Mouse (Mus musculus) megakaryocyte, embryonic 14.5 days (primary cell): ENCODE results near the gene Cep170.

Source experiments
- FLI1 ChIP-seq: IDR thresholded peaks from 2 replicates; pipeline ENCODE4 v1.6.1; 2012; ENCODE audit warnings: low read length, inconsistent platforms, mixed read lengths
- GATA1 ChIP-seq: IDR thresholded peaks from 3 replicates; pipeline ENCODE4 v1.6.1; 2012; ENCODE audit warnings: mixed read lengths, low read length, inconsistent platforms, borderline replicate concordance

DNA sequence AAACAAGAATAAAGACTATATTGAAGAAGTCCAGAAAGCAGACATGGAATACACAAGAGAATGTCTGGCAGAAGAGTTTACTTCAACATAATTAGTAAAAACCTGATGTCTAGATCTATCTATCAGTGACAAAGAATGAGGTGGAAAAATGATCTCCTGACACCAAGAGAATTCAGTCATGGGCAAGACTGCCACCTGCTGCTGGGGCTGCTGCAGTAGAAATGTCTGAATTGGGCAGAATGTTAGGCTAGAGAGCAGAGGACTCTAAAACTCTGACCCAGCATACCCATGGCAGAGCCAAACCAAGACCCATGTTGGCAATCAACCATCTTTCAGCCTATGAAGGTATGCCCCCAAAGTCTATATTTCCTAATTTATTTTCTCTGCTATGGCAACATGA is 114.1 kb downstream of the Cep170 start:
- TF ChIP-seq GATA1 (no peak), FLI1 (no peak)
